Mouse (Mus musculus) neural tube, embryonic 15.5 days (tissue): ENCODE data around the gene 1700020D05Rik. TPM values are rescaled to one million over a fixed set of nuclear protein-coding genes. Genes with fewer than 3 reads are reported as not detected.

Experiments
- ATAC-seq: fragments of 200-750 bp; cut with Nextera tagmentation; 2 replicates; pipeline ENCODE4 v1.8.0; 2017; ENCODE audit warnings: mild to moderate bottlenecking, moderate TSS enrichment, moderate library complexity; ENCODE audit not compliant: low FRiP score
- H3K27ac ChIP-seq: fragments of 300-500 bp; sonication (generic); replicated peaks from 2 replicates; pipeline ENCODE4 v1.5.1; 2015; ENCODE audit warnings: mild to moderate bottlenecking, inconsistent platforms
- H3K27me3 ChIP-seq: fragments of 300-500 bp; sonication (generic); replicated peaks from 2 replicates; pipeline ENCODE4 v1.6.1; 2015; ENCODE audit warnings: inconsistent platforms
- H3K36me3 ChIP-seq: fragments of 300-500 bp; sonication (generic); 2 replicates; pipeline ENCODE4 v1.6.1; 2015; ENCODE audit warnings: inconsistent platforms
- H3K4me1 ChIP-seq: fragments of 300-500 bp; sonication (generic); 2 replicates; pipeline ENCODE4 v1.6.1; 2015; ENCODE audit warnings: inconsistent platforms
- H3K4me2 ChIP-seq: fragments of 300-500 bp; sonication (generic); 2 replicates; pipeline ENCODE4 v1.6.1; 2015; ENCODE audit warnings: inconsistent platforms, mild to moderate bottlenecking, moderate library complexity
- H3K4me3 ChIP-seq: fragments of 300-500 bp; sonication (generic); replicated peaks from 2 replicates; pipeline ENCODE4 v1.5.1; 2015; ENCODE audit warnings: mild to moderate bottlenecking, inconsistent platforms
- H3K9ac ChIP-seq: fragments of 300-500 bp; sonication (generic); replicated peaks from 2 replicates; pipeline ENCODE4 v1.6.1; 2015; ENCODE audit warnings: mild to moderate bottlenecking, inconsistent platforms
- H3K9me3 ChIP-seq: fragments of 300-500 bp; sonication (generic); replicated peaks from 2 replicates; pipeline ENCODE4 v1.6.1; 2016; ENCODE audit warnings: inconsistent platforms
- WGBS: fragments of 180-500 bp; shearing (Covaris S2); methylation state at CpG from one replicate; pipeline ENCODE4 v1.1.7; 2015; ENCODE audit warnings: mixed read lengths; 5-methylcytosine and 5-hydroxymethylcytosine counted together
- polyA plus RNA-seq: library from polyadenylated mRNA; unstranded; fragments of >200 nt; fragmentation: Nextera tagmentation; extraction: Ambion mirVana; gene quantifications from 2 replicates; pipeline ENCODE4 v1.2.1, GENCODE M21; 2015

Gene 1700020D05Rik
- polyA plus RNA-seq, 1 experiment from 2014 or later: 0.20 TPM

DNA sequence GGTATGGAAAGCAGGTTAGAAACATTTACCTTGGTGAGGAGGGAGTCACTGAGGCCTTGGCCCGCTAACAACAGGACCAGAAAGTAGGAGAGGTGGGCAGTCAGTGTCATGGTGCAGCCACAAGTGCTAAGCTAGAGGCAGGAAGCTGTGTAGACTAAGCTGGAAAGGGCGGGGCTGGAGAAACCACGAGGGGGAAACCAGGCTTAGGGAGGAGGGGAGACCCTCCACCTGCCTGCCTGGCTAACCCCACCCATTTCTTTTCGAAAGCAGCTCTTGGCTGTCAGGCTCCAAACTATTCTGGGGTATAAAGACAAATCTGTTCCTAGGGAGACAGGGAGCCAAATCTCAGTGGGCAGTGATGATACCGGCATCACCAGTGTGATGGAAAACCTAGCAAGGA lies 35.2 kb downstream of the 1700020D05Rik start, which contains the start of gene Ctsw:
TSS of gene Ctsw (minus strand) at position 134 of the 400 bp plus-strand sequence.
- H3K4me1 ChIP-seq: peaks cover 17% of the 10 kb centered on the region
- no peak within 1 kb of the TSS for H3K4me2 ChIP-seq
- no peaks in the 10 kb centered on the region for H3K9me3 ChIP-seq
- no peak within 1 kb of the TSS for H3K27ac ChIP-seq
- ATAC-seq: no peak
- WGBS: 74% methylated on average over 5 of the region's 5 CpGs
- H3K4me3 ChIP-seq: no peak within 1 kb of the TSS
- no peak within 1 kb of the TSS for H3K9ac ChIP-seq
- H3K27me3 ChIP-seq: no peaks in the 10 kb centered on the region
- peaks cover 34% of the 10 kb centered on the region for H3K36me3 ChIP-seq

- peaks cover 16% of the 10 kb centered on the region for H3K4me1 ChIP-seq
- 91% methylated on average over 6 of the region's 6 CpGs for WGBS
Measured at GRCm38 (mm10) chr19:5466916-5467500, 36.6 kb downstream of the 1700020D05Rik start.

DNA sequence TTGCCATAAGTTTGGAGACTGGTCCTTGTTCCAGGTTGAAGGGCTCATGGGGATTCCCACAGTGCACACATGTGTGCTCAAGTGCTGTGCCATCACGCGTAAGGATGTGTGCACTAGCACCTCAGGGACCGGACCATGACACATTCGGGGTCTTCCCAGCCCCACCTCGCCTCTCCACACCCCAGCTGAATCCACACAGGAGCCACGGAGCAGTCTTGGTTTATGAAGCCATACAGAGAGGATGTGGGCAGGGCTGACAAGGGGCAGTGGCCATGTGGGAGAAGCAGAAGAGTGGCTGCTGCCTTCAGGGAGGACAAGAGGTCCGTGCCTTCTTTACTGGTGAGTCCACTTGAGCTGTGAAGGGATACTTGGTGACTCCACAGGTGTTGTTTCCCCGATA lies 38.5 kb downstream of the 1700020D05Rik start:
- ATAC-seq: no peak
- WGBS: 94% methylated on average over 8 of the region's 8 CpGs
- Histone ChIP-seq H3K27ac (no peak overlapping the region), H3K4me3 (no peak overlapping the region), H3K27me3 (no peaks in the 10 kb centered on the region), H3K9me3 (no peaks in the 10 kb centered on the region), H3K9ac (0 out of 2 replicates have a peak overlapping the region, but pooled peaks have one; percentile 6), H3K36me3 (peaks cover 46% of the 10 kb centered on the region), H3K4me2 (0 out of 2 replicates have a peak overlapping the region, but pooled peaks have one; percentile 49), H3K4me1 (peaks cover 28% of the 10 kb centered on the region)

More at GRCm38 (mm10) chr19:5466916-5467500, 36.6 kb downstream of the 1700020D05Rik start:
- H3K27me3 ChIP-seq: no peaks in the 10 kb centered on the region
- H3K9me3 ChIP-seq: no peaks in the 10 kb centered on the region
- no peak for ATAC-seq
- H3K9ac ChIP-seq: no peak overlapping the region
- no peak overlapping the region for H3K4me3 ChIP-seq
- H3K4me2 ChIP-seq: no peak overlapping the region
- H3K27ac ChIP-seq: no peak overlapping the region
- H3K36me3 ChIP-seq: peaks cover 46% of the 10 kb centered on the region

- H3K9ac ChIP-seq: peak overlapping the region; percentile 46
- whole genome bisulfite sequencing: 37% methylated on average over 15 of the region's 15 CpGs
- H3K27me3 ChIP-seq: peaks cover 4% of the 10 kb centered on the region; the same call in 1 of the 2 replicates
- H3K4me3 ChIP-seq: peak overlapping the region; percentile 27
- peak; percentile 42 for ATAC-seq
- peaks cover 46% of the 10 kb centered on the region for H3K36me3 ChIP-seq
- peaks cover 32% of the 10 kb centered on the region for H3K4me1 ChIP-seq
- H3K4me2 ChIP-seq: peak overlapping the region; percentile 49
- H3K9me3 ChIP-seq: no peaks in the 10 kb centered on the region
- peak overlapping the region; percentile 65 for H3K27ac ChIP-seq
Measured at GRCm38 (mm10) chr19:5463791-5464562, 39.6 kb downstream of the 1700020D05Rik start.

DNA sequence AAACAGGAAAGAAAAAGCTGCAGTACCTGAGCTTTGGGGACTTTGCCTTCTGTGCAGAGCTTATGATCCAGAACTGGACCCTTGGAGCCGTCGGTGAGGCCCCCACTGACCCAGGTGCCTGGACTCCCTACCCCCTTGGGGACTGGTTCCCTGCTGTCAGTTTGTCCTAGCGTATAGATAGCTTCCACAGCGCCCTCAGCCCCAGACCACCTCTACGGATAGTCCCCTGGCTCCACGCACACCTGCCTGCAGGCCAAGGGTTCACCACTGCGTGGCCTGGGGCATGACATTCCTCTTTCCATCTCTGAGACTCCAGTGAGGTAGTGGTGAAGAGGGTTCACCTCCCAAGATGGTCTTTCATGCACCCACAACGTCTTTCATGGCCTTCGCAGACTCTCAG lies 40.4 kb downstream of the 1700020D05Rik start:
- no peak overlapping the region for H3K4me2 ChIP-seq
- peaks cover 46% of the 10 kb centered on the region for H3K36me3 ChIP-seq
- H3K4me1 ChIP-seq: peaks cover 33% of the 10 kb centered on the region
- H3K27me3 ChIP-seq: peaks cover 4% of the 10 kb centered on the region; the same call in 1 of the 2 replicates
- no peak overlapping the region for H3K9ac ChIP-seq
- H3K27ac ChIP-seq: no peak overlapping the region
- H3K4me3 ChIP-seq: no peak overlapping the region
- WGBS: 90% methylated on average over 9 of the region's 9 CpGs
- no peaks in the 10 kb centered on the region for H3K9me3 ChIP-seq
- ATAC-seq: no peak

- Histone ChIP-seq H3K4me2 (peak overlapping the region; percentile 76), H3K4me3 (peak overlapping the region; percentile 81), H3K27me3 (peaks cover 4% of the 10 kb centered on the region; the same call in 1 of the 2 replicates), H3K9me3 (no peaks in the 10 kb centered on the region), H3K36me3 (peaks cover 34% of the 10 kb centered on the region), H3K4me1 (peaks cover 42% of the 10 kb centered on the region), H3K9ac (peak overlapping the region; percentile 76), H3K27ac (no peak overlapping the region)
- 88% methylated on average over 6 of the region's 6 CpGs for WGBS
- no peak for ATAC-seq
Measured at GRCm38 (mm10) chr19:5461411-5461810, 42.2 kb downstream of the 1700020D05Rik start.

DNA sequence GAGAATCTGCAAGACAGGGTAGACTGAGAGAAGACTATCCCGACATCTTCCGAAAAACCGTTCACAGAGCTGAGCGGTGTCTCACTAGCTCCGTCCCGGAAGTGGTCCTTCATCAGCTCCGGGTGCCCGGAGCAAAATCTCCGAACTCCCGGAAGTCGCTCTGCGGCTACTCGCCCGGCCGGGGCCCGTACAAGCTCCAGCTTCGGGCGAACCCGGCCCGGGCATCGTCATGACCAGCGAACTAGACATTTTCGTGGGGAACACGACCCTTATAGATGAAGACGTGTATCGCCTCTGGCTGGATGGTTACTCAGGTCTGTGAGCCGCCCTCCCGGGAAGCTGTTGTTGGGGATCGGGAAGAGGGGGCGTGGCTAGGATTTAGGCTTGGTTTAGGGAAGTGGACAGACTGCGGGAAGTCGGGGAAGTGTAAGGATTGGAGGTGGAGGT lies 43.1 kb downstream of the 1700020D05Rik start, which contains the start of gene Fibp:
TSS of gene Fibp (plus strand) at position 151 of the 447 bp plus-strand sequence.
- peaks cover 52% of the 10 kb centered on the region for H3K4me1 ChIP-seq
- peak within 1 kb of the TSS; percentile 81 for H3K4me3 ChIP-seq
- WGBS: under 1% methylated on average over 32 of the region's 32 CpGs
- peak within 1 kb of the TSS; percentile 85 for H3K27ac ChIP-seq
- ATAC-seq: peak; percentile 53
- peak within 1 kb of the TSS; percentile 76 for H3K4me2 ChIP-seq
- H3K9me3 ChIP-seq: no peaks in the 10 kb centered on the region
- peaks cover 4% of the 10 kb centered on the region; the same call in 1 of the 2 replicates for H3K27me3 ChIP-seq
- peak within 1 kb of the TSS; percentile 76 for H3K9ac ChIP-seq
- peaks cover 24% of the 10 kb centered on the region for H3K36me3 ChIP-seq

GRCm38 (mm10) chr19:5459896-5460295 lies 43.7 kb downstream of the 1700020D05Rik start:
- peak overlapping the region; percentile 81 for H3K4me3 ChIP-seq
- H3K27ac ChIP-seq: peak overlapping the region; percentile 85
- no peak for ATAC-seq
- peaks cover 18% of the 10 kb centered on the region for H3K36me3 ChIP-seq
- peak overlapping the region; percentile 76 for H3K9ac ChIP-seq
- WGBS: 16% methylated on average over 3 of the region's 3 CpGs
- peaks cover 4% of the 10 kb centered on the region; the same call in 1 of the 2 replicates for H3K27me3 ChIP-seq
- peak overlapping the region; percentile 76 for H3K4me2 ChIP-seq
- H3K4me1 ChIP-seq: peaks cover 55% of the 10 kb centered on the region
- no peaks in the 10 kb centered on the region for H3K9me3 ChIP-seq

DNA sequence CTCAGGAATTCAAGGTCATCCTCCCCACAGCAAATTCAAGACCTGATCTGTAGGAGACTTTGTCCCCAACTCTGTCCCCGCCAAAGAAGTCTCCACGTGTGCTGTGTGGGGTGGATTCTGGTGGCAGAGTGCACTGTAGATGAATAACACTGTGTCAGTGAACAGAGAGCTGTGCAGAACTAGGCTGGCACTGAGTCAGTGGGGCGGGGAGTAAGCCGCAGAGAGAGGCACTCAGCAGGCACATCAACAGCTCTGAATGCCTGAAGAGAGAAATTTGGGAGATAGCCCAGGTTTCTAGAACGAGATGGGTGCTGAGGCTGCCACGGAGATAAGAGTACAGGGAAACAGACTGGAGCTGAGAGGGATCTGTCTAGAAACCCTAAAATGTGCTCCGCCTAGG lies 44.6 kb downstream of the 1700020D05Rik start:
- no peak for ATAC-seq
- Histone ChIP-seq H3K9ac (no peak overlapping the region), H3K27me3 (peaks cover 4% of the 10 kb centered on the region; the same call in 1 of the 2 replicates), H3K4me2 (no peak overlapping the region), H3K4me3 (no peak overlapping the region), H3K36me3 (peaks cover 16% of the 10 kb centered on the region), H3K9me3 (no peaks in the 10 kb centered on the region), H3K4me1 (peaks cover 55% of the 10 kb centered on the region), H3K27ac (no peak overlapping the region)
- 76% methylated on average over 7 of the region's 7 CpGs for WGBS

DNA sequence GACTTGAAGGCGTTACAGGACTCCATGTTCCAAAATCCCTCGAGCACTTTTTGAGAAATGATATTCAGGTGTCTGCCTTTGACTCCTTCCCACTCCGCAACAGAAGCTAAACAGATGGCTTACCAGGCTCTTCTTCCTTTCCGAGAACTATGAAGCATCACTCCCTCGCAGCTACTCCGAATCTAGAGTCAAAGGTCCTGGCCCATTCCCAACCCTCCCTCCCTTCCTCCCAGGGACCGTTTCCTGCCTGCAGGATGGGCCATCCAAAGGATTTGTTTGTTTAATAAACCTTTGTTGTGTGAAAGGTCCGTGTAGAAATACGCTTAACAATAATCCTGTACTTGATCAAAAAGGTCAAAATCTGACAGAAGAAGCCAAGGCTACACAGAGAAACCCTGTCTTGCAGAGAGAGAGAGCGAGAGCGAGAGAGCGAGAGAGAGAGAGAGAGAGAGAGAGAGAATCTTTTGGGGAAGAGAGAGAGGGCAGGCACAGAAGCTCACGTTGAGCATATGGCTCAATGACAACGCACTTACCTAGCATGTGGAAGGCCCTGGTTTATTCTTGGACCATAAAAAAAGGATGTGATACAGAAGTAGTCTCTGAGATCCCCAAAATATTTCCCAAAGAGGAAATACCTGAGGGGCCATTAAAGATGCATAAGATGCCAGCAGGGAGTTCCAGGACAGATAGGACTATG lies 45.7 kb downstream of the 1700020D05Rik start, which contains the start of gene Ccdc85b:
TSS of gene Ccdc85b (minus strand) at position 149 of the 697 bp plus-strand sequence.
- H3K4me2 ChIP-seq: peak within 1 kb of the TSS; percentile 91
- H3K9ac ChIP-seq: peak within 1 kb of the TSS; percentile 85
- 19% methylated on average over 14 of the region's 14 CpGs for WGBS
- no peaks in the 10 kb centered on the region for H3K9me3 ChIP-seq
- peak within 1 kb of the TSS; percentile 97 for H3K27ac ChIP-seq
- peaks cover 12% of the 10 kb centered on the region for H3K36me3 ChIP-seq
- peaks cover 4% of the 10 kb centered on the region; the same call in 1 of the 2 replicates for H3K27me3 ChIP-seq
- peaks cover 53% of the 10 kb centered on the region for H3K4me1 ChIP-seq
- H3K4me3 ChIP-seq: peak within 1 kb of the TSS; percentile 73
- ATAC-seq: 0 out of 2 replicates have a peak, but pooled peaks have one; percentile 2
